Mouse (Mus musculus): ENCODE data around the gene Trmt6.

GRCm38 (mm10) chr2:132757911-132758310 is 57.9 kb downstream of the Trmt6 start:
- TF ChIP-seq CTCF (IDR thresholded peaks at IDR 0.05; ENCODE audit: extremely low read depth, insufficient read length, insufficient replicate concordance, low read depth, low read length) (no peak), POLR2A (IDR thresholded peaks at IDR 0.05; ENCODE audit: low read depth, low read length) (no peak)

Measured in small intestine, adult 2 months (tissue).